Mouse (Mus musculus): ENCODE measurements around the gene Psd.

Gene Psd

DNA sequence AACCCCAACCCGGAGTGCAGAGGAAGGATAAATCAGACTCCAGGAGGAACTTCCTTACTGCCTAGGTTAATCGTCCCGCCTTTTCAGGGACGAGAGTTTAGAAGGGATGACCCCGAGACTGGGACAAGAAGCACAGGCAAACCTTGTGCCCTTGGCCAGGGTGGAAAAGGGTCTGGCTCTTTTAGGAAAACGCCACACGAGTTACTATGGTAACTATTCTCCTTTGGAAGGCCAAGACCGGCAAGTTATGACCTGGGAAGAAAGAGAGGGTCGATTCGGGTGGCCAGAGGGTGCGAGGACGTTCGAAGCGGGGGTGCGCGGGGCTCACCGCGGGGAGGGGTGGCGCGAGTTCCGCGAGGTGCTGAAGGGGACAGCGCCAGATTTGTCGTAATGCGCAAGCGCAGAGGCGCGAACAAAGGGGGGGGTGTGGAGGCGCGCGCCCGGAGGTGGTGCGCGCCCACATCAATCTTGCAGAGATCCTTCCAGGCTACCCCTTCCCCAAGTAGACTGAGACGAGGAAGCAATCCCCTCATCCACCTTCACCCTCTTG lies at the start of gene Psd:
Gene Psd (minus strand): TSS at position 401 of the 550 bp plus-strand sequence.
- no peak for DNase-seq (ENCODE audit: low read depth in 1 of 2, low spot score in 2 of 2)

DNA sequence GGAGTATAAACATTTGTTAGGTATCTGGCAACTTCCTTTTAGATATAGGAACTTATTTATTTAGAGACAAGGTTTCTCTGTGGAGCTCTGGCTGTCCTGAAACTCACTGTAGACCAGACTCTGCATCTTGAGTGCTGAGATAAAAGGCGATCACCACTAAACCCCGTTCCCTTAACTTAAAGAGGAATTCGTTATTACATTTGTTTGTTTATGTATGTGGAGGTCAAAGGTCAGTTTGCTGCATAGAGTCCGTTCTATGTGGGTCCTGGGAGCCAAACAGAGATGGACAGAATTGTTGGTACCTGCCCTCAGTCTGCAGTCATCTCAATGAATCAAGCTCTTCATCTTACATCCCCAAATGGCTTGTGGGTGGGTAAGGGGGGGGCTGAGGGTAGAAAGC lies 48.9 kb upstream of the Psd start:
- no peak for DNase-seq (ENCODE audit: low read depth in 1 of 2, low spot score in 2 of 2)

DNA sequence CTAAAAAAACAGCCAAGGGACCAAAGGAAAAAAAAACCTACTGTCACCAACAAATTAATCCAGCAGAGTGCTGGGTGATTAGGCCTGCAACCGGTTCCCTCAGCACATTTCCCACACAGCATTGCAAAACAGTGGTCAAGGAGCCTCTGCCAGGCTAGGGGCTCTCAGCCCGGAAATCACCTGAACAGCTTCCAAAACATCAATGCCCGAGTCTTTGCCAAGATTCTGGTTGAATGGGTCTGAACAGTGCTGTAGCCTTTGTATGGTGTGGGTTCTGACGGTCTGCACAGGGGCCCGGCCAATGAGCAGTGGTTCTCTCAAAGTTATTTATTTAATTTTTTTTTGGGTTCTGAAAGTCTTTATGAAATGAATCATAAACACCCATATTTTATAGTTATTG lies 48.5 kb upstream of the Psd start:
- DNase-seq (ENCODE audit: low read depth in 1 of 2, low spot score in 2 of 2), result no peak

DNA sequence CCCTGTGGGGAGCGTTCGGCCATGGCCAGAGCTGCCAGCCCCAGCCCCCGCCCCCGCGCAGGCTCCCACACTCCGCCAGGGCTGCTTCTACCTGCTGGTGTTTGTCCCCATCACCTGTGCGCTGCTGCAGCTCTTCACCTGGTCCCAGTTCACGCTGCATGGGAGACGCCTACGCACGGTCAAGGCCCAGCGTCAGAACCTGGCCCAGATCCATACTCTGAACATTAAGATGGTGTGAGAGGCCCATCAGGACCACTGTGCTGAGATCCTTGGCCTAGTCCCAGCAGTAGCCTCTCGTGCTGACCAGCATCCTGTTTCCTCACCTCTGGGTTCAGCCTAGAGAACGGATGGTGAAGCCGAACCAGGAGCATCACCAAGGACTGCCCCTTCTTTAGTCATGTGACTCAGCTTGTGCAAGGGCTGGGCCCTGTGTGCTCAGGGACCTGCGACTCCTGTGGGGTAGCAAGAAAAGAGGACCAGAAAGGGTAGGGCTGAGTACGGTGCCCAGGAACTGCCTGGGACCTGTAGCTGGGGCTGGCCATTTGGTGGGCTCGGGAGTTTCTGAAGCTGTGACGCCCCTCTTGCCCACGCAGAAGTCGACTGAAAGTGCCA lies 47.6 kb upstream of the Psd start:
- no peak for DNase-seq (ENCODE audit: low read depth in 1 of 2, low spot score in 2 of 2)

DNA sequence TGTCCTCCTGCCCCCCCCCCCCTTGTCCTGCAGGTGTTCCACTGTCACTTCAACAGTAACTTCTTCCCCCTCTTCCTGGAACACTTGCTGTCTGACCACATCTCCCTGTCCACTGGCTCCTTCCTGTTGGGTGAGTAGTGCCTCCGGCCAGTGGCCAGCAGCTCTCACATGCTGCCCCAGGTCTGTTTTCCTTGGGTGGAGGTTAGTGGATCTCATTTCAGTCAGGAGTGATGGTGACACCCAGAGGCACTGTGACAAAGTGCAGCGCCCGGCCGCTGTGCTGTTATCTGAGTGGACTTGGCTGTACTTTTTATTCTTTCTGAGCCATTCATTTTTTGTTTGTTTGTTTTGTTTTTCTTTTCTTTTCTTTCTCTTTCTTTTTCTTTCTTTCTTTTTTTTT lies 42.2 kb upstream of the Psd start:
- peak in 1 of 2 experiments; percentile 30 for DNase-seq (ENCODE audit: low read depth in 1 of 2, low spot score in 2 of 2)

DNA sequence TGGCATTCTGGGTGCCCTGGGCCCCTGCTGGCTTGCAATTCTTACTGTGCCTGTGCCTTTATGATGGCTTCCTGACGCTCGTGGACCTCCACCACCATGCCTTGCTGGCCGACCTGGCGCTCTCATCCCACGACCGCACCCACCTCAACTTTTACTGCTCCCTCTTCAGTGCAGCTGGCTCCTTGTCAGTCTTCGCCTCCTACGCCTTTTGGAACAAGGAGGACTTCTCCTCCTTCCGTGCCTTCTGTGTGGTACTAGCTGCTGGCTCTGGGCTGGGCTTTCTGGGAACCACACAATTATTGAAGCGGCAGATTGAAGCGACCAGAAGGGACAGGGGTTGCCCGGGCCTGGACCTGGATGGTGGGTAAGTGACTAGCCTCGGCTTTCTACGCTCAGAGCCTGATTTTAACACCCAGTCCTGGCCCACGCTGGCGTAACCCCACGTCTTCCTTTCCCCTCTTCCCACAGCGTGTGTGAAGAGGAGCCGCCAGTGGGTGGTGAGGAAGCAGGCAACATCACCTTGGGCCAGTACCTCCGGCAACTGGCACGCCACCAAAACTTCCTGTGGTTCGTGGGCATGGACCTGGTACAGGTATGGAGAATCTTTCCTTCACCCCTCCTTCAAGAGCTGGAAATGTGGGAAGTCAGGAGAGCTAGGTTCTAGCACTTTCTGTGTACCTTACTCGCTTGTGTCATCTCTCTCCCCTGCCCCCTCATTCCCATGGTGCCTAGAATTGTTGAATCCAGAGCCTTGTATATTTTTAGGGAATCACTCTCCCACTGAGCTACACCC lies 41.0 kb upstream of the Psd start:
- DNase-seq (ENCODE audit: low read depth in 1 of 2, low spot score in 2 of 2), result no peak

DNA sequence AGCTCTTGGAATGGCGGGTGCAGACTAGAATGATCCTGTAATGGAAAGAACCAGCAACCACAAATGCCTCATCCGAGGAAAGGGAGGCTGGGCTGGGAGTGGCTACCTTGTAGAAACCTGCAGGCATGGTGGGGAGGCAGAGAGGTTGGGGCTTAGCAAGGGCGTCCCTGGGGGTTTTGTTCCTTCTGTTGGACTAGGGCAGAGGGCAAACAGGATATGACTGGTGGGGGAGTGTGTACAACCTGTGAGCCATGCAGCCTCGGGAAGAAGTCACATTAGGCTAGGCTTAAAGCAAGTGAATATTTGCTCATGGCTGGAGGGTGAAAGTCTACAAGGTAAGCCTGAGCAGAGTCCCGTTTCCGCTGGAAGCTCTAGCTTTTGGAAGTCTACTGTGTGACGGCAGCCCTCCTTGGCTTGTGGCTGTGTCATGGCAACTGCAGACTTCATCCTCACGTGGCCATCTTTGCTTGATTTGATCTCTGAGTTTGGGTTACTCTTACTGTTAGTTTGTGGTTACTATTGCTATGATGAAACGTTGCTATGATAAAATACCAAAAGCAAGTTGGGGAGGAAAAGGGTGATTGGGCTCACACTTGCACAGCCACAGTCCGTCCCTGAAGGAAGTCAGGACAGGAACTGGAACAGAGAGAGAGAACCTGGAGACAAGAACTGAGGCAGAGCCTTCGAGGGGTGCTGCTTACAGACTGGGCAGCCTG lies 36.5 kb upstream of the Psd start:
- DNase-seq (ENCODE audit: low read depth in 1 of 2, low spot score in 2 of 2), result no peak

DNA sequence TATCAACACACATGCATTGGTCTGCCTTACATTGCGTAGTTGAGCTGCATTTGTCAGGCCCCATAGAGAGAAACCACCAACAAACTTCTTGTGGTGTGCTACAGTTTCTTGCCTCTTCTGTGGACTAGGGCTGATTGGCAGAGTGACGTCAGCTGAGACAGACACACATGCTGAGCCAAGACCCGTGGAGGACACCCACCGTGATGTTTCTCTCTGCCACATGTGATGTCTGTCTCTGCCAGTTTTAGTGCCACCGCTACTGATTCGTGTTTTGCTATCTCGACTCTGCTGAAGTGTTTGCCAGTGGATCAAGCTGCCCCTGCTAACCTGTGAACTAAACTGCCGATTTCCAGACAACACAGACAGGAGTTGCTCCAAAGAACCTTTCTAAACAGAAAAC lies 35.1 kb upstream of the Psd start:
- no peak for DNase-seq (ENCODE audit: low read depth in 1 of 2, low spot score in 2 of 2)

DNA sequence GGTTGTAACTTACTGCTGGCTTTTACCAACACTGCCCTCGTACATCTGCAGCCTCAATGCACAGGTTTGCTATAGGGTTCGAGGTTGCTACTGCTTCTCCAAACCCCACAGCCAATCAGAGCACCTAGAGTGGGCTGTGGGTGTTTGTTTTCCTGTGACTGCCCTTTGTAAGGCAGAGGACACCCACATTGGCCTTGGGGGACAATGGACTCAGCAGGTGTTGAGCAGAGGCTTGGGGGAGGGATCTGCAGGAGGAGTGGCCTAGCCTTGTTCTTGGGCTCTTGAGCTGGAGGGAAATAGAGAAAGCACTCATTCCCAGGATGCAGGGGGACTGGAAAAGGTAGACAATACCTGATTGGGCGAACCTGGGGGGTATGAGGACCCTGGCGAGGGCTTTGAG lies 31.4 kb upstream of the Psd start:
- no peak for DNase-seq (ENCODE audit: low read depth in 1 of 2, low spot score in 2 of 2)

DNA sequence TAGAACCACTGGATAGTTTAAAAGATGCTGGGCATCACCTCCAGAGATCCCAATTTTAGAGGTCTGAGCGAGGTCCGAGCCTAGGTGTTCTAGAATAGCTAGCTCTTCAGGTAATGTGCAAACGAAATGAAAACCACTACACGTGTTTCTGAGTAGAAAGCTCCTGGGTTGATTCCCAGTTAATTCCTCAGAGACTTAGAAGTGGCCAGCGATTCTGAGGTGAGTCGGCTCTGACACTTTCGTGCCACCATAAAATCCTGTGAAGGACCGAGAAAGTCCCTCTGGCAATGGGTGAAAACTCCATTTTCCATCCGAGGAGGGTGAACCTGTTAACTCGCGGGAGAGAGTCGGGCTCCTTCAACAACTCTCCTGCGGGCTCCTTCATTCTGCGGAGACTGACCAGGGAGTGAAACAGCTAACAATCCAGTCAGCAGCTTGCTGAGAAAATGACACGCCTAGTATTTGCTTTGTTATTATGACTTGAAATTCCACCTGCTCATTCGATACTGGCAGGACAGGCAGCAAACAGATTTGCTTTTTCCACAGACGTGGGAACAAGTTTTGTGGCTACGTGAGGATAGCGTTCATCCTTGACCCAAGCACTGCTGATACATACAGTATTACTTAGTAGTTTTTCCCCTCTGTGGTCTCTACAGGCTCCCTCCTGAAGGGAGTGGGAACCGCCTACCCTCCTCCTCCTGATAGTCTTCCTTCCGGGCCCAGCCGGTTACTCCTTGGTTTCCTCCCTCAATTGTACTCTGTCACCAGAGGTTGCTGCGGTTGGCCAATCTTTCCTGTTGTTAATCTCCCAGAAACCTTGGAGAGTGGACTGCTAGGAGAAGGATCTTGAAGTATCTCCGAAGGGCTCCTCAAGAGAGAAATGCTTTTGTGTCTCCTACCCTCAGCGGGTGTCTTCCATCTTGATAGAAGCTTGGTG lies 30.7 kb upstream of the Psd start:
- no peak for DNase-seq (ENCODE audit: low read depth in 1 of 2, low spot score in 2 of 2)

DNA sequence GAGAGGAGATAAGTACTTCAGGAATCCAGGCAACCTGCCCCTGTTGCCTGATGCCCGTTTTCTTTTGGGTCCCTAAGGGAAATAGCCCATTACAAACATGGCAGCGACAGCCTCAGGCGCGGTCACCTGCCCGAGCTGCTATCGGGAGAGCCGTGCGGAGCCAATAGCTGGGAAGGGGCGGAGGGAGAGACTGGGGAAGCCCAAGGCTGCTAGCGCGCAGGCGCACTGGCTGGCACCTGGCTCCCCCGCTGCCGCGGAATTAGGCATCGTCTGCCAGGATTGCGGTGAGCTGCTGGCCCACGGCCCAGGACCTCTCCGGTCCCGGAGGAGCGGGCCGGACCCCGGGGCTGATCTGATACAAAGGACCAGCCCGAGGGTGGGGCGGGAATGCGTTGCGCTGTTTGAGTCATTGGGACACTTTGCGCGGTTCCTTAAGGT lies 29.8 kb upstream of the Psd start:
- DNase-seq (ENCODE audit: low read depth in 1 of 2, low spot score in 2 of 2), result peak in 1 of 2 experiments; percentile 56

DNA sequence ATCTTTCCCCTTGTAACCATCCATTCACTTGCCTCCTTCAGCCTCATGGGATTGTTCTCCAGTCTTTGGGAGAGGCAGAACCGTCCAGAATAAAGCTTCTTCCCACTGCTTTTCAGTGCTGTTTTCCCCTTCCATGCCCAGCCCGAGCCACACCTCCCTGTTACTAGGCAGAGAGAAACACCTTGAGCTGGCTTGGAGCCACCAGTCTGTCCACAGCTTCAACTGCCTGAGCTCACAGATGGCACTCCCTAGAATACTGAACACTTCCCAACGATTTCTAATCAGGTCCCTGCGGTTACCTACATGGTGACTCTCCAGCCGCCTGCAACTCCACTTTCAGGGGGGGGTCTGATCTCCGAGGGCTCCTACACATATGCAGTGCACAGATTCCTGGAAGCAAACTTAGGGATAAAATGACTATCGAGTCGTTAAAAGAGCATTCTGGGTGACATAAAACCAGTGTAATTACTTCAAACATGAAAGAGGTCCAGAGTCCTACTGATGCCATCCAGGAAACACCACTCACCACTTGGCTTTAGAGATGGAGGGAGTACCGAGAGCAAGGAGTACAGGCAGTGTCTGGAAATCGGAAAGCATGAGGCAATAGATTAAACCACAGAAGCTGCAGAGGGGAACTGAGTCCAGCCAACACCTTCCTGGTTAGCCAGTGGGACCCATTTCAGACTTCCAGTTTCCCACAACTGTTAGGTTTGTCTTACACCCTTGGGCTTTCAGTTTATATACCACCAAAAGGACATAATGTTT lies 23.4 kb upstream of the Psd start, which contains the start of gene 2310034G01Rik:
Gene 2310034G01Rik (minus strand): TSS at position 135 of the 765 bp plus-strand sequence.
- no peak for DNase-seq (ENCODE audit: low read depth in 1 of 2, low spot score in 2 of 2)

DNA sequence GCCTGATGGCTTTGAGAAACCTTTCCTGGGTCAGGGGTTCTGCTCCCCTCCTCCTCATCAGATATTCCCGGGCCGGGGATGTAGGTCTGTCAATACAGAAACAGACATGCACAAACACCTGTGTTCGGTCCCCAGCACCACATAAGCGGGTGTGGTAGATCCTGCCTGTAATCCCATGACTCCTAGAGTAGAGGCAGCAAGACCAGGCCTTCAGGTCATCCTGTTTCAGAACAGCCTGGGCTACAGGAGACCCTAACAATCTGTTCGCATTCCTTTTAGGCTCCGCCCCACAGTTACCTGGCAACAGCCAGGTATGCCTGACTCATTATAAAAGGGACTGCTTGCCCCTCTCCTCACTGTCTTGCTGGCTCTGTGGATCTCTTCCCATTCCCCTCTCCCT lies 22.6 kb upstream of the Psd start:
- no peak for DNase-seq (ENCODE audit: low read depth in 1 of 2, low spot score in 2 of 2)

DNA sequence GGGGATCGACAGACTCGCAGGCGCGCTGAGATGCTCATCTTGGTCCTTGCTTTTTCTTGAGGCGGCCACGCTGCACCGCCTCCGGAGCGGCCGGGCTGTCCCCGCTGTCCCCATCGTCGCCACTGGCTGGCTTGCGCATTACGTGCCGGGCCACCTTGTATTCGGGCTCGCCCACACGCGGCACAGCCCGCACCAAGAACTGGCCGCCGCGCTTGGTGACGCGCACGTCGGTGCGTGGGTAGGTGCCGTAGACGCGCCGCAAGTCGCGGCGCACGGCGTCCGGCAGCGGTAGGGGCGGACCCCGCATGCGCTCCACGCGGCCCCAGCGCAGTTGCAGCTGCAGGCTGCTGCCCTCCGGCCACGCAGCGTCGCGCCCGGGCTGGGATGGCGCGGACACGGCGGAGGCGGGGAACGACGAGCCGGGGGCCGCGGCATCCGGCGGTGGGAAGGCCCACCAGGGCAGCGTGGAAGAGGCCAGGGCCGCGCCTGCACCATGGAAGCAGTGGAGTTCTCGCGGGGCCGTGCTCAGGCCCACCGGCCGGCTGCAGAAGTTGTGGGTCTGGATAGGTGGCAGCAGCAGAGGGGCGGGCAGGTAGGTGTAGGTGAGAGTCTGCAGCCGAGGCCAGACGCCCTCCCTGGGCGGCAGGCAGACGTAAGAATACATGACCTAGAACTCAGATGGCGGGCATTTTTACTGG lies 22.0 kb upstream of the Psd start:
- DNase-seq (ENCODE audit: low read depth in 1 of 2, low spot score in 2 of 2), result peak in 1 of 2 experiments; percentile 49

DNA sequence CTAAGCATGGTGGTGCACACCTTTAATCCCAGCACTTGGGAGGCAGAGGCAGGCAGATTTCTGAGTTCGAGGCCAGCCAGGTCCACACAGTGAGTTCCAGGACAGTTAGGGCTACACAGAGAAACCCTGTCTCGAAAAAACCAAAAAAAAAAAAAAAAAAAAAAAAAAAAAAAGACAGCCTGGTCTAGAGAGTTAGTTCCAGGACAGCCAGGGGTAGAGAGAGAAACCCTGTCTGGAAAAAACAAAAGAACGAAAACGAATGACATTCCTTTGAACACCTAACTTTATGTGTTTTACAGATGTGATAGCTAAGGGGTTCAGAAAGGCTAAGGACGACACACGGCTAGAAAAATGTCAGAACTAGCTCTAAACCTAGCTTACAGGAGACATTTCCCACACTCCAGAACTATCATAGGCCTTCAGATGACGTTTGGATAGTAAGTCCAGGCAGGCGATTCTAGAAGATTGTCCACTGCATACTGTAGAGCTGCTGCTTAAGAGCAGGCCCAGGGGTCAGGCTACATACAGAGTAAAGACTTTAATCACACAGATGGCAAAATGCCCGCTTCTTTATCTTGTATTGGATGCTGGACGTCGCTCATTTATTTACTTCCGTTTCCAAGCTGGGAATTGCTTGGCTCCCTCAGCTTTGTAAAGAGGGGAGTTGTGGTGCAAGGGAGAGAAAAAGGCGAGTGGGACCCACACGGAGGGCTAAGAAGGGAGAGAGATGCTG lies 21.1 kb upstream of the Psd start:
- no peak for DNase-seq (ENCODE audit: low read depth in 1 of 2, low spot score in 2 of 2)

DNA sequence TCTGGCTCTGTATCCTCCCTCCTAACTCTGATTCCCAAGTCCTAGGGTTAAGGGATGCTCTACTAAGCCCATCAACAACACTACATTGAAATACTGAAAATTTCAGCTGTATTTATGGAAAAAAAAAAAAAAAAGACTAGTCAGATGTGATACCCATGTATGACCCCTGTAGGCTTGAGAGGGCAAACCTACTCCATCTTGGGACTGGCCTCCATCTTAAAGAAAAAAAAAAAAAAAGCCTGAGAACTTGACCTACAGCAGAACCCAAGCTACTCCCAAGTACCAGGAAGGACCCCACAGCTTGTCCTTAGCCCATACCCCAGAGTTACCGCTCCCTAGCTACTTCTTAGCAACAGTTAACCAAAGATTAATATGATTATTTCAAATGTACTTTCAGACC lies 20.2 kb upstream of the Psd start:
- DNase-seq (ENCODE audit: low read depth in 1 of 2, low spot score in 2 of 2), result no peak

DNA sequence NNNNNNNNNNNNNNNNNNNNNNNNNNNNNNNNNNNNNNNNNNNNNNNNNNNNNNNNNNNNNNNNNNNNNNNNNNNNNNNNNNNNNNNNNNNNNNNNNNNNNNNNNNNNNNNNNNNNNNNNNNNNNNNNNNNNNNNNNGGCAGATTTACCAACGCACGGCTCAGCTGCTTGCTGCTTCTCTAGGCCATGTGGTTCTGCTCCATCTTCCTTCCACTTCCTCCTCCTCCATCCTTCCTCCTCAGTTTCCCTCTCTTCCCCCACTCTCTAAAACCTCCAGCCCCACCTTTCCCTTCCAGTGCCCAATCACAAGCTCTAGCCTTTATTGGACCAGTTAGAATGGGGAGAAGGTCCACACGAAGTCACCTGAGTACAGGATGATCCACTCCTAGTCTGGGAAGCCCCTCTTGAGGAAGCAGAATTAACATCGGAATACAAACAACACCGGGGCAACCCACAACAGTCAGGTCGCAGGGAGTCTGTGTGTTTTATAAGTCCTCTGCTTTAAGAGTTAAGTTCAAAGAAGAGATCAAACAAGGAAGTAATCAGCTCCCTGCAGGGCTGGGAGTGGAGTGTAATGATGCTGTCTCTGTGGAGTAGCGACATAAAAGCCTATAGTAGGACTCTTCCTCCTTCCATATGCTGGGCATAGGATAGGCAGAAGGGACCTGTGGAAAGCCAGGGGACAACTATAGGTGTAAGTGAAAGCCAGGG lies 17.9 kb upstream of the Psd start:
- no peak for DNase-seq (ENCODE audit: low read depth in 1 of 2, low spot score in 2 of 2)
